Mouse (Mus musculus): Measurements from ENCODE around the gene Kif3a.

- TF ChIP-seq CTCF (IDR thresholded peaks at IDR 0.05; ENCODE audit: control insufficient read depth, insufficient read depth, low read length) (no peak), POLR2A (IDR thresholded peaks at IDR 0.05; ENCODE audit: borderline replicate concordance, control insufficient read depth, low read depth, low read length) (no peak)
These were observed 51.5 kb downstream of the Kif3a start, which contains the start of gene Il4 for GRCm38 (mm10) chr11:53618619-53619198.

Measured in bone marrow, adult 2 months (tissue).